Mouse (Mus musculus) embryo, embryonic 10.5 days (tissue): ENCODE data around the gene Esp38.
"Not testable (repeated sequence)": the region's sequence is repeated elsewhere in the genome, so short reads cannot be mapped to it uniquely, and the experiment has no call there.

Source experiments
- DNase-seq: peaks from one replicate; pipeline ENCODE4 v3.0.0-alpha.2; 2015; ENCODE audit warnings: low spot score

The Esp38 gene

GRCm38 (mm10) chr17:39950220-39950619, at the start of gene Esp38:
Gene Esp38 (plus strand): TSS chr17:39950520.
- no peak for DNase-seq

- DNase-seq: not testable (repeated sequence)
Measured at GRCm38 (mm10) chr17:39902928-39903545, 47.3 kb upstream of the Esp38 start.
